Mouse (Mus musculus) midbrain, embryonic 15.5 days (tissue): Measurements from ENCODE around the gene Cd302. TPM values are rescaled to one million over a fixed set of nuclear protein-coding genes. Genes with fewer than 3 reads are reported as not detected.
A peak's percentile ranks its signal among the peaks of the same experiment; 100 is the strongest.

Source experiments
- ATAC-seq: fragments of 200-750 bp; cut with Nextera tagmentation; replicated peaks from 2 replicates; pipeline ENCODE4 v1.8.0; 2017; ENCODE audit warnings: moderate TSS enrichment
- H3K27ac ChIP-seq: fragments of 300-500 bp; sonication (generic); 2 replicates; pipeline ENCODE4 v1.5.1; 2015; ENCODE audit warnings: mild to moderate bottlenecking, inconsistent platforms
- H3K27me3 ChIP-seq: fragments of 300-500 bp; sonication (generic); replicated peaks from 2 replicates; pipeline ENCODE4 v1.6.1; 2015; ENCODE audit warnings: inconsistent platforms
- H3K36me3 ChIP-seq: fragments of 300-500 bp; sonication (generic); replicated peaks from 2 replicates; pipeline ENCODE4 v1.6.1; 2015; ENCODE audit warnings: inconsistent platforms
- H3K4me1 ChIP-seq: fragments of 300-500 bp; sonication (generic); 2 replicates; pipeline ENCODE4 v1.6.1; 2015; ENCODE audit warnings: inconsistent platforms
- H3K4me2 ChIP-seq: fragments of 300-500 bp; sonication (generic); 2 replicates; pipeline ENCODE4 v1.6.1; 2015; ENCODE audit warnings: inconsistent platforms, mild to moderate bottlenecking, moderate library complexity
- H3K4me3 ChIP-seq: fragments of 300-500 bp; sonication (generic); 2 replicates; pipeline ENCODE4 v1.5.1; 2015; ENCODE audit warnings: mild to moderate bottlenecking, inconsistent platforms
- H3K9ac ChIP-seq: fragments of 300-500 bp; sonication (generic); 2 replicates; pipeline ENCODE4 v1.6.1; 2015; ENCODE audit warnings: mild to moderate bottlenecking, inconsistent platforms
- H3K9me3 ChIP-seq: fragments of 300-500 bp; sonication (generic); 2 replicates; pipeline ENCODE4 v1.6.1; 2016; ENCODE audit warnings: inconsistent platforms
- WGBS: fragments of 180-500 bp; shearing (Covaris S2); methylation state at CpG from one replicate; pipeline ENCODE4 v1.1.7; 2015; ENCODE audit warnings: mixed read lengths; 5-methylcytosine and 5-hydroxymethylcytosine counted together
- polyA plus RNA-seq: library from polyadenylated mRNA; unstranded; fragments of >200 nt; fragmentation: Nextera tagmentation; extraction: Ambion mirVana; gene quantifications from 2 replicates; pipeline ENCODE4 v1.2.1, GENCODE M21; 2015

Cd302 gene
- polyA plus RNA-seq, 1 experiment from 2014 or later, result 12.0 TPM

- H3K4me3 ChIP-seq, result peak overlapping the region; percentile 44
- peak; percentile 85 for ATAC-seq
- peaks cover 17% of the 10 kb centered on the region for H3K4me1 ChIP-seq
- peak overlapping the region; percentile 41 for H3K9ac ChIP-seq
- 1% methylated on average over 42 of the region's 42 CpGs for WGBS
- no peaks in the 10 kb centered on the region for H3K36me3 ChIP-seq
- H3K27me3 ChIP-seq, result peaks cover 12% of the 10 kb centered on the region
- H3K9me3 ChIP-seq, result no peaks in the 10 kb centered on the region
- H3K4me2 ChIP-seq, result peak overlapping the region; percentile 94
- no peak overlapping the region for H3K27ac ChIP-seq
These were observed 379 bp downstream of the Cd302 start for GRCm38 (mm10) chr2:60283751-60284466.

- no peak; the same call in none of the 2 replicates for ATAC-seq
- H3K4me2 ChIP-seq, result peak overlapping the region; percentile 94
- no peak overlapping the region for H3K27ac ChIP-seq
- peaks cover 17% of the 10 kb centered on the region for H3K4me1 ChIP-seq
- H3K36me3 ChIP-seq, result no peaks in the 10 kb centered on the region
- 4% methylated on average over 9 of the region's 9 CpGs for WGBS
- H3K9me3 ChIP-seq, result no peaks in the 10 kb centered on the region
- H3K4me3 ChIP-seq, result peak overlapping the region; percentile 44
- H3K27me3 ChIP-seq, result peaks cover 12% of the 10 kb centered on the region
- peak overlapping the region; percentile 41; the same call in 1 of the 2 replicates for H3K9ac ChIP-seq
These were observed 1.0 kb downstream of the Cd302 start for GRCm38 (mm10) chr2:60283208-60283750.

GRCm38 (mm10) chr2:60282625-60283024, 1.7 kb downstream of the Cd302 start:
- Histone ChIP-seq H3K4me1 (peaks cover 17% of the 10 kb centered on the region), H3K4me3 (no peak overlapping the region), H3K27ac (no peak overlapping the region), H3K9ac (no peak overlapping the region), H3K9me3 (no peaks in the 10 kb centered on the region), H3K36me3 (no peaks in the 10 kb centered on the region), H3K4me2 (no peak overlapping the region; the same call in 1 of the 2 replicates), H3K27me3 (peaks cover 12% of the 10 kb centered on the region)
- no peak for ATAC-seq
- 86% methylated on average over 4 of the region's 4 CpGs for WGBS

DNA sequence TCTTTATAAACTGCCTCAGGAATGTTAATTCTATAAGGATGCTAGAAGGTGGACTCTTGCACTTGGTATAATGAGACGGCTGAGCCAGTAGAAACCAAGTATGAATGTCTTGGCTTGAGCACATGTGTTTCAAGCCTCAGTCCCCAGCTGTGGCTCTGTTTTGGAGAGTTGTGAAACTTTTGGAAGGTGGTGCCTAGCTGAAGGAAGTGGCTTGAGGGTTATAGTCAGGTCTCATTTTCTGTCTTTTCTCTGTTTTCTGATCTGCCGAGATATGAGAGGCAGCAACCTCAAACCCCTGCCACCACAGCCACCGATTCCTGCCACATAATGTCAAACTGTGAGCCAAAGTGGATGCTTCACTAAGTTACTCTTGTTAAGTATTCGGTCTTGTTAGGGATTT, 5.7 kb downstream of the Cd302 start:
- Histone ChIP-seq H3K27ac (no peak overlapping the region), H3K4me2 (no peak overlapping the region), H3K36me3 (no peaks in the 10 kb centered on the region), H3K4me3 (no peak overlapping the region), H3K4me1 (peaks cover 9% of the 10 kb centered on the region), H3K9ac (no peak overlapping the region), H3K27me3 (0 out of 2 replicates have a peak, but pooled peaks cover 4% of the 10 kb centered on the region), H3K9me3 (no peaks in the 10 kb centered on the region)
- ATAC-seq, result no peak
- WGBS, result 93% methylated on average over 4 of the region's 4 CpGs

DNA sequence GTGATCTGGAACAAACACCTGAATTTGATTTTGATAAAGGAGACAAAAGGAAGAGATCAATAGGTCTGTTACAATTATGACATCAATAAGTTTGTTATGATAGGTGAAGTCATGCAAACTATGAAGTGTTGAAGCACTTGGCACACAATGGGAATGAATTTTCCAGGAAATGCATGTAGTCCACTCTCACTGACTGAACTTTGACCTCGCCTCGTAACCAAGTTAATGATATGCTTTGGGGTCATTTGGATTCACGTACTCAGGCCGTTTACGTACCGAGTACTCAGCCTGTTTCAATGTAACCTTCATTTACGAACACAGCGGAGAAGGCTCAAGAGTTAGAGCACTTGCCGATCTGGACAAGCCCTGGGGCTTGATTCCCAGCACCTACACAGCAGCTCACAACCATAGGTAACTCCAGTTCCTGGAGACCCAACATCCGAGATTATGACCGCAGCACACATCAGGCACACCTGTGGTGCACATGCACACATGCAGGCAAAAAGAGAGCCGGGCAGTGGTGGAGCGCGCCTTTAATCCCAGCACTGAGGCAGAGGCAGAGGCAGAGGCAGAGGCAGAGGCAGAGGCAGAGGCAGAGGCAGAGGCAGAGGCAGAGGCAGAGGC, 14.3 kb downstream of the Cd302 start:
- no peak for ATAC-seq

DNA sequence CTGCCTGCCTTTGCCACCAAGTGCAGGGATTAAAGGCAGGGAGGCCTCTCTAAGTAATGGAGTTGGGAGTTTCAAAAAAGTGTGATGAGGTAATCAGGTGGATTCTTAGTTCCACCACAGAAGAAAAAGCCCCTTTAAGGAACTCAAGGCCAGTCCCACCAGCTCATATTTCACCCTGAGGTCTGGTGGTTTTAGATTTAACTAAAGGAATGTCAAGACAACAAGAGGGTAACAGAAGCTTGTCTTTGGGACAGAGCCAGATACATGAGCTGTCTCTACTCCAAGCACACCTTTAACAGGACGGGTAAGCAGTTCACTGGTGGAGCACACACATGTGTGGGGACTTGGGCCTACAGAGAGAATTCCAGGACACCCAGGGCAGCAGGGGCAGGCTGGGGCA, 16.7 kb downstream of the Cd302 start:
- Histone ChIP-seq H3K9me3 (no peaks in the 10 kb centered on the region), H3K27ac (no peak overlapping the region), H3K4me1 (no peaks in the 10 kb centered on the region), H3K27me3 (no peaks in the 10 kb centered on the region), H3K9ac (no peak overlapping the region), H3K4me2 (no peak overlapping the region), H3K4me3 (no peak overlapping the region), H3K36me3 (no peaks in the 10 kb centered on the region)
- WGBS, result 59% methylated on average over 1 of the region's 1 CpGs
- no peak for ATAC-seq

More for the DNA sequence above, 14.3 kb downstream of the Cd302 start:
- no peak overlapping the region for H3K27ac ChIP-seq
- WGBS, result 96% methylated on average over 14 of the region's 14 CpGs
- H3K4me3 ChIP-seq, result no peak overlapping the region
- H3K4me2 ChIP-seq, result no peak overlapping the region
- H3K4me1 ChIP-seq, result no peaks in the 10 kb centered on the region
- no peaks in the 10 kb centered on the region for H3K27me3 ChIP-seq
- H3K9ac ChIP-seq, result no peak overlapping the region
- no peaks in the 10 kb centered on the region for H3K36me3 ChIP-seq
- H3K9me3 ChIP-seq, result no peaks in the 10 kb centered on the region

DNA sequence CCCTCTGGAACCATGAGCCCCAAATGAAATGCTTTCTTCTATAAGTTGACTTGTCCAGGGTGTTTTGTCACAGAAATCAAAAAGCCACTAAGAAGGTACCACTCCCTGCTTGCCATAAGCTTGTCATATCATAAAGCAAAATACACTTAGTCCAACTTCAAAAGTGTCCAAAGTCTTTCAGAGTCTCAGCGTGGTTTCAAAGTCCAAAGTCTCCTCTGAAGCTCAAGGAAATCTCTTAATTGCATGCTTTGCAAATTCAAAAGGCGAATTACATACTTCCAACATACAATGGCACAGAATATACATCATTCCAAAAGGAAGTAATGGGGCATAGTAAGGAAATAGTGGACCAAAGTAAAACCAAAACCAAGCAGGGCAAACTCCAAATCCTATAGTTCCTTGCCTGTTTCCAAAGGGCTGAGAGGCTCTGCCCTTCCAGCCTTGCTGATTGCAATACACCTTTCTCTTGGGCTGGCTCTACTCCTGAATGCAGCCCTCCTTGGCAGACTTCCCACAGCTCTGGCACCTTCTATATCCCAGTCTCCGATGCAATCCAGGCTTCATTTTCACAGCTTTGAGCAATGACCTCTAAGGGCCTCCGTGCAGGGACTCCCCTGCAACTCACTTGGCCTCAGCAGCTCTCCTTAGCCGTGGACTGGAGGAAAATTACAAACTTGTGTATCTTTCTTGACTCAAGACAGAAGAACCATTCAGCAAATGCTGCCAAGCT, 23.5 kb downstream of the Cd302 start:
- Histone ChIP-seq H3K4me1 (no peaks in the 10 kb centered on the region), H3K9me3 (no peaks in the 10 kb centered on the region), H3K36me3 (no peaks in the 10 kb centered on the region), H3K9ac (no peak overlapping the region), H3K4me3 (no peak overlapping the region), H3K4me2 (no peak overlapping the region), H3K27me3 (no peaks in the 10 kb centered on the region), H3K27ac (no peak overlapping the region)
- ATAC-seq, result no peak
- WGBS, result 91% methylated on average over 5 of the region's 5 CpGs

DNA sequence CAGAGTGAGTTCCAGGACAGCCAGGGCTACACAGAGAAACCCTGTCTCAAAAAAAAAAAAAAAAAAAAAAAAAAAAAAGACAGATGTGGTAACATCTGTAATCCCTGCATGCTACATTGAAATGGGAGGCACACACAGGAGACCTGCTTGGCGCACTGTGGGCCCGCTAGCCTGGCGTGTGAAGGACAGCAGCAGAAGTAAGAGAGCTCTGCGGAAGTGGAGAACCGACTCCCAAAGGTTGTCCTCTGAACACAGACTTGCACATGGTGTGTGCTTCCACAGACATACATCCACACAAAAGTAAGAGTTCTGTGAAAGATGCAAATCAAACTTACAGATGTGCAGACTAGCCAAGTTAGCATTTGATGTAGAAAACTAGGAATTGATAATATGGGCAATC, 25.1 kb downstream of the Cd302 start:
- Histone ChIP-seq H3K9ac (no peak overlapping the region), H3K27ac (no peak overlapping the region), H3K27me3 (no peaks in the 10 kb centered on the region), H3K4me3 (no peak overlapping the region), H3K36me3 (no peaks in the 10 kb centered on the region), H3K9me3 (no peaks in the 10 kb centered on the region), H3K4me2 (no peak overlapping the region), H3K4me1 (no peaks in the 10 kb centered on the region)
- 97% methylated on average over 5 of the region's 5 CpGs for WGBS
- ATAC-seq, result no peak

- no peak overlapping the region for H3K27ac ChIP-seq
- no peaks in the 10 kb centered on the region for H3K27me3 ChIP-seq
- H3K9ac ChIP-seq, result no peak overlapping the region
- H3K4me2 ChIP-seq, result no peak overlapping the region
- no peaks in the 10 kb centered on the region for H3K9me3 ChIP-seq
- no peak overlapping the region for H3K4me3 ChIP-seq
- ATAC-seq, result no peak
- WGBS, result 82% methylated on average over 2 of the region's 2 CpGs
- no peaks in the 10 kb centered on the region for H3K36me3 ChIP-seq
- no peaks in the 10 kb centered on the region for H3K4me1 ChIP-seq
These were observed 27.5 kb downstream of the Cd302 start for GRCm38 (mm10) chr2:60256751-60257150.

GRCm38 (mm10) chr2:60253506-60253905, 30.8 kb downstream of the Cd302 start:
- no peak overlapping the region for H3K27ac ChIP-seq

GRCm38 (mm10) chr2:60252782-60253181, 31.5 kb downstream of the Cd302 start:
- WGBS, result 87% methylated on average over 4 of the region's 4 CpGs
- no peaks in the 10 kb centered on the region for H3K9me3 ChIP-seq
- H3K27me3 ChIP-seq, result no peaks in the 10 kb centered on the region
- H3K9ac ChIP-seq, result no peak overlapping the region
- no peak overlapping the region for H3K4me2 ChIP-seq
- H3K36me3 ChIP-seq, result 0 out of 2 replicates have a peak, but pooled peaks cover 4% of the 10 kb centered on the region
- no peaks in the 10 kb centered on the region for H3K4me1 ChIP-seq
- ATAC-seq, result no peak
- no peak overlapping the region for H3K4me3 ChIP-seq
- H3K27ac ChIP-seq, result no peak overlapping the region

More at GRCm38 (mm10) chr2:60253506-60253905, 30.8 kb downstream of the Cd302 start:
- H3K4me2 ChIP-seq, result no peak overlapping the region
- ATAC-seq, result no peak
- 0 out of 2 replicates have a peak, but pooled peaks cover 4% of the 10 kb centered on the region for H3K36me3 ChIP-seq
- H3K9ac ChIP-seq, result no peak overlapping the region
- H3K4me1 ChIP-seq, result no peaks in the 10 kb centered on the region
- H3K4me3 ChIP-seq, result no peak overlapping the region
- H3K27me3 ChIP-seq, result no peaks in the 10 kb centered on the region
- no peaks in the 10 kb centered on the region for H3K9me3 ChIP-seq

DNA sequence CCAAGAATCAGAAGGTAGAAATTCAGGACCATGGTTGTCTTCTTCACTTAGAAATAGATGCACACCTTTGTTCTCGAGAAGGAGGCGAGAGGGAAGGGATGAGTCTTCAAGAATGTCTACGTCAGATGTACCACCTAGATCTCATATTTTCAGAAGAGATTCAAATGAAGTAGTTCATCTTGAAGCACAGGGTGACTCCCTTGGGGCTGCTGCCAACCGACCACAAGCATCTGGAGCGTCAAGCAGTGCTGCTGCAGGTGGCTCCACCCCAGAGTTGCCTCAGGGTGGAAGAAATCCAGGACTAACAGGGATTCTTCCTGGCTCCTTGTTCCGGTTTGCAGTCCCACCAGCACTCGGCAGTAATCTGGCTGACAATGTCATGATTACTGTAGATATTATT, 49.8 kb downstream of the Cd302 start:
- H3K4me2 ChIP-seq, result no peak overlapping the region
- H3K4me1 ChIP-seq, result no peaks in the 10 kb centered on the region
- 84% methylated on average over 7 of the region's 7 CpGs for WGBS
- H3K36me3 ChIP-seq, result peaks cover 37% of the 10 kb centered on the region
- no peak for ATAC-seq
- H3K4me3 ChIP-seq, result no peak overlapping the region
- no peak overlapping the region for H3K27ac ChIP-seq
- H3K9me3 ChIP-seq, result no peaks in the 10 kb centered on the region
- H3K9ac ChIP-seq, result no peak overlapping the region
- H3K27me3 ChIP-seq, result no peaks in the 10 kb centered on the region
